ENCODE assay signal across 19 mouse cellular contexts in the genomic region with DNA sequence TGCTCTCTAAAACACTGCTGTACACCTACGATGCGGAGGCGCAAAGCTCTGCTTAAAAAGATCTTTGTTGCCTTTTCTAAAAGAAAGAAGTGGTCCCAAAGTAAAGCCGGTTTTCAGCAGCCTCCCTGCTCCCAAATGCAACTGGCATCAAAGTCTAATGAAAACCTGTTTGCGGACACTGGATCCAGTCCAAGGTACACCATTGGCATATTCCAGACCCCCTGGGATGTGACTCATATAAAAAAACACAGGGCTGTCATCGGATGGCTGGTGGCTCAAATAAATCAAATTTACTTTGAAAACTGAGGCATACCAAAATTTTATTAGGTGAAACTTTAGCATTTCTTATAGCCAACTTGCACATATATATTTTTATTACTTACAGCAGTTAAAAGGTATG.
DNase-seq lines count a peak whose midpoint lies in the region; ATAC-seq lines count a peak whose summit lies in the region.
"Had no signal": no experiment of that assay in that cellular context is flagged by ENCODE, and none has a peak within 500 bp of the region (broad histone marks: within the 10 kb centered on the region; RNA-seq: fewer than 3 reads in every experiment).

No protein-coding gene starts in this region.

- peak; percentile 26 to 32 for DNase-seq in cerebellum, postnatal 10 days
- DNase-seq in cerebellum, adult 11 months, result no peak
- no peak for DNase-seq in limb, embryonic 11.5 days (ENCODE audit: low spot score)
- no peak for DNase-seq in limb, embryonic 10.5 days (ENCODE audit: low spot score)
- DNase-seq in urinary bladder, postnatal 25 days (ENCODE audit: low spot score), result no peak
- no peak for DNase-seq in hindbrain, embryonic 14.5 days (ENCODE audit: low spot score)
- DNase-seq: adrenal gland, adult 8-10 months; adrenal gland, postnatal 36 days; cerebellum, adult 9-11 months; gastrocnemius, postnatal 25 days had no signal

- no peak overlapping the region for H3K9ac ChIP-seq in limb, embryonic 11.5 days (ENCODE audit: low read length)
- no peak overlapping the region for H3K9ac ChIP-seq in limb, embryonic 13.5 days
- H3K9ac ChIP-seq in hindbrain, embryonic 14.5 days, result no peak overlapping the region
- H3K9ac ChIP-seq: embryonic facial prominence, embryonic 12.5 days; forebrain, embryonic 12.5 days; heart, embryonic 12.5 days; hindbrain, embryonic 15.5 days had no signal

- H3K4me1 ChIP-seq in limb, embryonic 11.5 days (ENCODE audit: control insufficient read depth, insufficient read depth, low read length), result 0 out of 2 replicates have a peak, but pooled peaks cover 6% of the 10 kb centered on the region
- peaks cover 13% of the 10 kb centered on the region for H3K4me1 ChIP-seq in limb, embryonic 10.5 days
- peaks cover 10% of the 10 kb centered on the region for H3K4me1 ChIP-seq in limb, embryonic 13.5 days
- H3K4me1 ChIP-seq in hindbrain, embryonic 14.5 days (replicated peaks; ENCODE audit: control insufficient read depth, insufficient read depth, low read length), result no peaks in the 10 kb centered on the region
- H3K4me1 ChIP-seq: embryonic facial prominence, embryonic 12.5 days; forebrain, embryonic 12.5 days; heart, embryonic 12.5 days; hindbrain, embryonic 10.5 days; hindbrain, embryonic 15.5 days had no signal

- H3K36me3 ChIP-seq in limb, embryonic 11.5 days (ENCODE audit: control insufficient read depth, insufficient read depth, low read length), result no peaks in the 10 kb centered on the region
- H3K36me3 ChIP-seq in limb, embryonic 10.5 days, result no peaks in the 10 kb centered on the region
- no peaks in the 10 kb centered on the region for H3K36me3 ChIP-seq in limb, embryonic 13.5 days
- no peaks in the 10 kb centered on the region for H3K36me3 ChIP-seq in hindbrain, embryonic 14.5 days (replicated peaks; ENCODE audit: control insufficient read depth, insufficient read depth)
- H3K36me3 ChIP-seq: embryonic facial prominence, embryonic 12.5 days; forebrain, embryonic 12.5 days; heart, embryonic 12.5 days; hindbrain, embryonic 10.5 days; hindbrain, embryonic 15.5 days had no signal

- H3K27me3 ChIP-seq in limb, embryonic 11.5 days (ENCODE audit: control insufficient read depth, insufficient read depth, low read length), result no peaks in the 10 kb centered on the region
- no peaks in the 10 kb centered on the region for H3K27me3 ChIP-seq in limb, embryonic 10.5 days (ENCODE audit: low read depth, poor library complexity, severe bottlenecking)
- peaks cover 4% of the 10 kb centered on the region; the same call in 1 of the 2 replicates for H3K27me3 ChIP-seq in limb, embryonic 13.5 days
- H3K27me3 ChIP-seq in hindbrain, embryonic 14.5 days (ENCODE audit: control insufficient read depth, insufficient read depth, low read length), result no peaks in the 10 kb centered on the region
- H3K27me3 ChIP-seq: CH12.LX; embryonic facial prominence, embryonic 12.5 days; forebrain, embryonic 12.5 days; hindbrain, embryonic 15.5 days had no signal

- H3K9me3 ChIP-seq in limb, embryonic 11.5 days (ENCODE audit: control insufficient read depth, low read length), result no peaks in the 10 kb centered on the region
- no peaks in the 10 kb centered on the region for H3K9me3 ChIP-seq in limb, embryonic 10.5 days (replicated peaks)
- H3K9me3 ChIP-seq in limb, embryonic 13.5 days, result peaks cover 4% of the 10 kb centered on the region; the same call in 1 of the 2 replicates
- H3K9me3 ChIP-seq in hindbrain, embryonic 14.5 days (ENCODE audit: control insufficient read depth, low read length), result no peaks in the 10 kb centered on the region
- H3K9me3 ChIP-seq: embryonic facial prominence, embryonic 12.5 days; forebrain, embryonic 12.5 days; hindbrain, embryonic 10.5 days had no signal

- no peak overlapping the region for H3K27ac ChIP-seq in limb, embryonic 11.5 days (replicated peaks; ENCODE audit: low read depth, low read length)
- H3K27ac ChIP-seq in limb, embryonic 10.5 days, result no peak overlapping the region
- H3K27ac ChIP-seq in limb, embryonic 13.5 days, result no peak overlapping the region
- no peak overlapping the region for H3K27ac ChIP-seq in hindbrain, embryonic 14.5 days
- H3K27ac ChIP-seq: embryonic facial prominence, embryonic 12.5 days; forebrain, embryonic 12.5 days; hindbrain, embryonic 10.5 days; hindbrain, embryonic 15.5 days had no signal

- peak; percentile 51; the same call in 1 of the 2 replicates for ATAC-seq in limb, embryonic 11.5 days (ENCODE audit: insufficient number of reproducible peaks, low FRiP score, low TSS enrichment, low read depth)
- ATAC-seq in limb, embryonic 13.5 days (ENCODE audit: low FRiP score, low read depth), result peak; percentile 83; the same call in 1 of the 2 replicates
- ATAC-seq in hindbrain, embryonic 14.5 days (ENCODE audit: low FRiP score), result no peak
- ATAC-seq: forebrain, embryonic 16.5 days; intestine, postnatal 0 days had no signal

- no peak overlapping the region for H3K4me2 ChIP-seq in limb, embryonic 11.5 days (ENCODE audit: low read depth, severe bottlenecking)
- H3K4me2 ChIP-seq in limb, embryonic 13.5 days (replicated peaks), result peak overlapping the region; percentile 32; the same call in 1 of the 2 replicates
- H3K4me2 ChIP-seq in hindbrain, embryonic 14.5 days (replicated peaks), result no peak overlapping the region
- H3K4me2 ChIP-seq: embryonic facial prominence, embryonic 12.5 days; forebrain, embryonic 12.5 days; heart, embryonic 12.5 days; hindbrain, embryonic 15.5 days had no signal

- no peak overlapping the region for H3K4me3 ChIP-seq in limb, embryonic 11.5 days (ENCODE audit: low read depth, low read length)
- no peak overlapping the region for H3K4me3 ChIP-seq in limb, embryonic 10.5 days
- no peak overlapping the region for H3K4me3 ChIP-seq in limb, embryonic 13.5 days
- no peak overlapping the region for H3K4me3 ChIP-seq in hindbrain, embryonic 14.5 days (replicated peaks; ENCODE audit: low read length)
- H3K4me3 ChIP-seq: embryonic facial prominence, embryonic 12.5 days; forebrain, embryonic 12.5 days; heart, embryonic 12.5 days; hindbrain, embryonic 10.5 days; hindbrain, embryonic 15.5 days had no signal

- WGBS in limb, embryonic 11.5 days, result 53% methylated on average over 6 of the region's 6 CpGs
- 84% methylated on average over 6 of the region's 6 CpGs for WGBS in limb, embryonic 10.5 days
- WGBS in limb, embryonic 13.5 days, result 15% methylated on average over 6 of the region's 6 CpGs
- 83% methylated on average over 6 of the region's 6 CpGs for WGBS in hindbrain, embryonic 14.5 days

Comparison
In these comparisons a context has a peak if more than half of its experiments do, and no peak if none do; other contexts are left out.
1. DNase-seq: peak in cerebellum, postnatal 10 days (2 of 2); none in cerebellum, adult 11 months (single experiment), limb, embryonic 11.5 days (single experiment), limb, embryonic 10.5 days (single experiment), urinary bladder, postnatal 25 days (single experiment) and hindbrain, embryonic 14.5 days (single experiment).